Mouse (Mus musculus) ovary, adult 18-20 months (tissue): Measurements from ENCODE around the gene Cnpy2.
A peak's percentile ranks its signal among the peaks of the same experiment; 100 is the strongest.
"Not testable (repeated sequence)": the region's sequence is repeated elsewhere in the genome, so short reads cannot be mapped to it uniquely, and the experiment has no call there.

Experiments used
- DNase-seq: peaks from one replicate; pipeline ENCODE4 v3.0.0; 2022; ENCODE audit warnings: low spot score, mixed read lengths

The Cnpy2 gene

DNA sequence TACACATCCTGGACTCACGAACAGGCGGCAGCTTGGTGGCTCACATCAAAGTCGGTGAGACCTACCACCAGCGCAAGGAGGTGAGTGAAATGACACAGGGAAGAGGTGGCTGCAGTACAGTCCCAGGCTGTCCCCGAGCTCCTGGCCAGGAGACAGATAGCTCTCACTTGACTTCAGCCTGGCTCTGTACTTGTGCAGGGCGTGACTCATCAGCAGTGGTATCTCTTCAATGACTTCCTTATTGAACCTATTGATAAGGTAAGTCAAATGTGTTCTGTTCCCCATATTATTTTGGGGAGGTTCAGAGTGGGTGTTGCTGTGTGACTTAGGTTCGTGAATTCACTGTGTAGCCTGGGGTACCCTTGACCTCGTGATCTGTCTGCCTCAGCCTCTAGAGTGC lies 6.7 kb upstream of the Cnpy2 start:
- DNase-seq = no peak

DNA sequence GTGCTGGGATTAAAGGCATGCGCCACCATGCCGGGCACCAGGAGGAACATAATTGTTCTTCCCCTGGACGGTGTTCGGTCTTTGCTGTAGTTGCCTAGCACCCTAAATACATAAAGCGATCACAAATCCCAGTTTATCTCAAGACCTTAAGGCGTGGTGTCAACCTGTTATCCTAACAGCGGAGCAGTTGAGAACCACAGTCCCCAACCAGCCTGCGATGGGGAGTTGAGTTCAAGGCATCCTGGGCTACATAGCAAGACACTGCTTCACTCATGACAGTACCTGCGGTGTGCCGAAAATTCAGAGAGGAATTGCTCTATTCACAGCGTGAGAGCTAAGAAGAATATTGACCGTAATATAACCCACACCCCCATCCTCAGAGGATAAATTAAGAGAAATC lies 618 bp upstream of the Cnpy2 start:
- DNase-seq = no peak

DNA sequence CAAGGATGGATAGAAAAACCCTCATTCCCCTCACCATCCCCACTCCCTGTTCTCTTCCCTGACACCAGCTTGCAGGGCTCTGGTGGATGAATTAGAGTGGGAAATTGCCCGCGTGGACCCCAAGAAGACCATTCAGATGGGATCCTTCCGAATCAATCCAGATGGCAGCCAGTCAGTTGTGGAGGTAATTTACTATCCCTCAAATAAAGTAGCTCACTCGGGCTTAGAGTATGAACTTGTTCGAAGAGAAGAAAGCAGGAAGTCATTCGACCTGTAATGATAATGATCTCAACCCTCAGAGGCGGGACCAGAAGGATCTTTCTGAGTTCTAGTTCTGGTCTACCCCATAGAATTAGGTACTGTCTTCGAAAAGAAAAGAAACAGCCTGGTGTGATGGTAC lies 1.3 kb downstream of the Cnpy2 start:
- DNase-seq = no peak

DNA sequence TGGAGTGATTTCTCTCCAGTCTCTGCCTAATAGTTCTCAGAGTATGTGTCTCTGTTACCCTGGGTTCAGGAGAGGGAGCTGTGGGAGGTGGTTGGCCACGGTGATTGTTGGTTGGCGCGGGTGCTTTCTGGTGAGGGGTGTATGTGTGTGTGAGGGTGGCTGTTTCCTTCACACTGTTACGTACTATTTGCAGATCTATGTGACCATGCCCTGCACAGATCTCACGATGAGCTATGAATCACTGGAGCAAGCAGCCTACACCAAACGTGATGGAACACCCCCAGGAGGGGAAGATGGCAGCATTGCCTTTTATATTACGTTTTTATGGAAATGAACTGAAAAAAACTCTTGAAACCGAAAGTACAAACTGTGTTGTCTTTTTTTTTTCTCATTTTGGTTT lies 4.6 kb downstream of the Cnpy2 start:
- no peak for DNase-seq

DNA sequence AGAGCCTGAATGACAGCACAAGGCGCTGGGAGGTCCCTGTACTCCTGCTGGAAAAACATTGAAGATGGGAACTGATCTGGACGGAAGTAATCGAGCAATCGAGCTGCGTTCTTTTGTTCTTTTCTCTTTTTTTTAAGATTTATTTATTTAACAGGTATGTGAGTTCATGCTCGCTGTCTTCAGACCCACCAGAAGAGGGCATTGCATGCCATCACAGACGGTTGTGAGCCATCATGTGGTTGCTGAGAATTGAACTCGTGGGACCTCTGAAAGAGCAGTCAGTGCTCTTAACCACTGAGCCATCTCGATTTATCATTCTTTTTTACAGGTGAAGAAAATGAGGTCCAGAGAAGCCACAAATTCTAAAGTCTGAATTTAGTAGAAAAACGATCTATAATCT lies 5.4 kb downstream of the Cnpy2 start:
- no peak for DNase-seq

DNA sequence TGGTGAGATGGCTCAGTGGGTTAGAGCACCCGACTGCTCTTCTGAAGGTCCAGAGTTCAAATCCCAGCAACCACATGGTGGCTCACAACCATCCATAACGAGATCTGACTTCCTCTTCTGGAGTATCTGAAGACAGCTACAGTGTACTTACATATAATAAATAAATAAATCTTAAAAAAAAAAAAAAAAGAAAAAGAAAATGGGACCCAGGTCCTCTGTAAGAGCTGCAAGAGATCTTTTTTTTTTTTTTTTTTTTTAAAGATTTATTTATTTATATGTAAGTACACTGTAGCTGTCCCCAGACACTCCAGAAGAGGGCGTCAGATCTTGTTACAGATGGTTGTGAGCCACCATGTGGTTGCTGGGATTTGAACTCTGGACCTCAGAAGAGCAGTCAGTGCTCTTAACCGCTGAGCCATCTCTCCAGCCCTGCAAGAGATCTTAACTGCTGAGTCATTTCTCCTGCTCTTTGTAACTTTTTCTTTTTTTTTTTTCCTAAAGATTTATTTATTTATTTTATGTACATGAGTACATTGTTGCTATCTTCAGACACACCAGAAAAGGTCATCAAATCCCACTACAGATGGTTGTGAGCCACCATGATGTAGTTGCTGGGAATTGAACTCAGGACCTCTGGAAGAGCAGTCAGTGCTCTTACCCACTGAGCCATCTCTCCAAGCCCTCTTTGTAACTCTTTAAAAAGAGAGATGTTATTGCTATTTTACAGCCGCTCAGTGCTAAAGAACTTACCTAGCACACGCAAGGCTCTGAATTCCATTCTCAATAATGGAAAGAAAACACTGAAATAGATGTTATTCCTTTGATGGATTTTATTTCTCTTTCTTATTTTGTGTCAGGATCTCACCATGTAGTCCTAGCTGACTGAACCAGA lies 10.3 kb downstream of the Cnpy2 start:
- not testable (repeated sequence) for DNase-seq

DNA sequence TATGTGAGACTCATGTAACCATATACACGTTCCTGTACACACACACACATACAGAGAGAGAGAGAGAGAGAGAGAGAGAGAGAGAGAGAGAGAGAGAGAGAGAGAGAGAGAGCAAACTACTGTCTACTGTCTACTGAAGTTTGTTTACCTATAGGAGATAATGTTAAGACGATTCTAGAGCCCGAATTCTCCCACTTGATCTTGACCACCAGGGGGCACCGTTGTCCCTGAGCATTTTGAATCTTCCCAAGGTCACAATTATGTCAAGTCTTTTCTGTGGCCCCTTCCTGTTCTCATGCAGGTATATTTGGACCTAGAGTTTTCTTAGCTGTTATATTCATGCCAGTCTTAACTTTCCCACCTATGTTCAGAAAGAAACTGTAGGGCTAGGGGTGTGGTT lies 13.3 kb downstream of the Cnpy2 start:
- no peak for DNase-seq

DNA sequence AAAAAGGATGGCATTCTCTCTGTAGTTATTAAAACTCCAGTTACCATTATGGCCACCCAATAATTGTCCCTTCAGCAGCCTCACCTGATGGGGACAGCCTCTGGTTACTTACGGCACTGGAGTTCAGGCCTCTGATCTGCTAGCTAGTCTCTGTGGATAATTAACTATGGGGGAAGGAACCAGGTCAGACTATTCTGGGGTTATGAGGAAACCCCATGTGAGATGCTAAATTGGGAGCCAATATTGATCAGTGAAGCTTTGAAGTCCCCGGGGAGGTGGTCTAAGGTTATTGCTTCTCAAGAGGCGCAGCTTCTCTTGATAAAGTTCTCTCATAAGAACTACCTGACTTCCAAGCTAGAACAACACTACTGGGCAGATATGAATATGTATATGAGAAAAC lies 13.9 kb downstream of the Cnpy2 start:
- DNase-seq = no peak

DNA sequence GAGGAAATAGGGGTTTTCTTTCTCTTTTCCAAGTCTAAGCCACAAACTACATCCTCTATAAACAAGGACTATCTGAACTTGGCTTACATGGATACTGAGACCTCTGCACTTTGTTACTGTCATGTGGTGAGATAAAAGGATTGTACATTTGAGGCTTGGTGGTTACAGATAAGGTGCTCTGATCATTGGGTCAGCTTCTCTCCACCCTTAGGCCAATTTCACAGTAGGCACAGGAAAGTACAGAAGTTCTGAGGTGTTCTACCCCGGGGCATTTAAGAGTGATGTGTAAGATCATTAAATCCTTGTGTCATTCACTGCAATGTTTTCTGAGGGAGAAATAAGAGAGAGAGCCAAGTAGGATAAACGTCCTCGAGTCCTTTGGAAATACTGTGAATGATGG lies 14.3 kb downstream of the Cnpy2 start:
- no peak for DNase-seq

DNA sequence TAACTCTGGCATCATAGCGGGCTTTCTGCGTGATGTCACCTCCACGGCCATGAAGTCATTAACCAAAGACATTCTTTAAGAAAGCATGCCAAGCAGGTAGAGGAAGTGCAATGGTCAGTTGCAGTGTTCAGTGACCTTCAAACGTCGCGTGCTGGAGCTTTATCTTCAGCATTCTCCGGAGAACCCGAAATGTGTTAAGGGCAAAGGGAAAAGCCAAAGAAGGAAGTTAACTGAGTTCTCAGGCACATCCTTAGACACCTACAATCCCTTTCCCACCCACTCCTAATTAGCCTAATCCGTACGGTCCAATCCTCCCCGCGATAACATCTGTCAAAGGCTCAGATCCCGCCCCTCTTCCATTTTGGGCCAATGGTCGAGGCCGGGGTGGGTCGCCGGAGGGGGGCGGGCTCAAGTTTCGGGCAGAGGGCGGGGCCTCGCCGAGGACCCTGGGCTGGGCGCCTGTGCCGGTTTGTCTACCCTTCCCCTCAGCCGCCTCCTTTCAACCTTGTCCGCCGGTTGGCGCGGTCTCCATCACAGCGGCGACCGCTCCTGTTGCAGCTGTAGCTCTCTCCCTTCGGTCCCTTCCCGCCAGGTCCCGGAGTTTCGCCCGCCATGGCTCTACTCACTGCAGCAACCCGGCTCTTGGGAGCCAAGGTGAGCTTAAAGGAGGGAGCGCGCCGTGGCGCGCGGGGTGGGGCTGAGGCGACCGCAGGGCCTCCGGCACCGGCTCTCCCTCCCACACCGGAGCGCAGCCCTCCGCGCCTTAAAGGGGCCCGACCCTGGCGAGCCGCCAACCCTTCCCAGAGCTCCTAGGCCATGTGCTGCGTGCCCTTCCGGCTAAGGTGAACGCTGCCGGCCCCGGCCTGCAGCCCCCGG lies 15.3 kb downstream of the Cnpy2 start, which contains the start of gene Cs:
TSS of gene Cs (plus strand) at position 429 of the 876 bp plus-strand sequence.
- DNase-seq = peak; percentile 93

DNA sequence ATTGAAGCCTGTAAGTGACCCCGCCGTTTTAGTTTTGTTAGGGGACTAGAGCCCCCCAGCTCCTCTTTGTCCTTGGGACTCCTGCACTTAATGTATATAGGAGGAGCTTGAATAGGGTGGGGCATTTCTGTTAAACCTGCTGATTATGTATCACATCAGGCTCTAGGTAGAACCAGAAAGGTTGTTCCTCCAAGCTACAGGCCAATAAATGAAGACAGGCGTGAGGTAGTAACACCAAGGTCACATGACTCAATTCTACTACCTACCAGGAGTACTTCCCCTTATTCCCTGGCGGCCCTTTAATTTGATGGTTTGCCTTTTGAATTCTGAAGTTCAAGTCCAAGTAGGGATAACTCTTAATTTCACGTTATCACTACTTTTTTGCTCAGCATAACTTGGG lies 16.2 kb downstream of the Cnpy2 start:
- DNase-seq = no peak

DNA sequence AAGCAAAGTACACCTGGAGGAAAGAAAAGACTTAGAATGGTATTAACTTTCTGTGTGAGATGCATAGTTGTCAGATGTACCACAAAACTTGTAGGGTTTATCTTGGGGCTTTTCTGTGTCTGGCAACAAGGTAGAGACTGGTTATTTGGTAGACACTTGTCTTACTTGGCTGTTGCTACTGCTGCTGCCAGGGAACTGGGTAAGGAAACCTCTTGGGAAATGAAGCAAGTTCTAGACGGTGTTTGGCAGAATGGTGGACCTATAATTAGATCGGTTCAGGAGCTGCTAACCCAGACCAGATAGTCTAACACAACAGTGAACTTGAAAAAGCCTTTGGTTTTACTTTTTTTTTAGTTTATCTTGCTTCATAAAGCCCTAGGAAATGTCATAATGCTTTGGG lies 16.7 kb downstream of the Cnpy2 start:
- DNase-seq = no peak

DNA sequence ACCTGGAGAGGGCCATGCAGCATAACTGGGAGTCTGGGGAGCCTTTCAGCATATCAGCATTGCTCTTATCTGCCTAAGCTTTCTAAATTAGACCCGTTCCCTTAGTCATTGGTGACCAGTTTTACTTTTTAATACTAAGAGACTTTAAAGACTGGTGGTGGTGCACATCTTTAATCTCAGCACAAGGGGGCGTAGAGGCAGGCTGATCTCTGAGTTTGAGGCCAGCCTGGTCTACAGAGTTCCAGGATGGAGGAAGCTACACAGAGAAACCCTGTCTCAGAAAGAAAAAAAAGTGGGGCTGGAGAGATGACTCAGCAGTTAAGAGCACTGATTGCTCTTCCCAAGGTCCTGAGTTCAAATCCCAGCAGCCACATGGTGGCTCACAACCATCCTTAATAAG lies 18.0 kb downstream of the Cnpy2 start:
- DNase-seq = no peak

DNA sequence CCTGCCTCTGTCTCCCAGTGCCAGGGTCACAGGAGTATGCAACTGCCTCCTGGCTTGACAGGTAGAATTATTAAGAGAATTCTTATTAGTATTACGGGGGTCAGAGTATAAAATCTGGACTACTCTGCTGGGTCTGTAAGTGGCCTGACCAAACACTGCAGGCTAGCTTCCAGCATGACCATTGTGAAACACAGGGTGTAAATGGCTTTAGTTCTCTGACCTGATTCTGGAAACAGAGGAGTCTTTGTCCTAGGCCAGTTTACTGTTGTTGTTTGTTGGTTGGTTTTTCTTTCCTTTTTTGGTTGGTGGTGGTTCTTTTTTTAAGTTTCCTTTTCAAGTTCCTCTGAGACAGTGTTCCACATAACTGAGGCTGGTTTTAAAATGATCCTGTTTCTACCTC lies 21.2 kb downstream of the Cnpy2 start:
- DNase-seq = no peak

DNA sequence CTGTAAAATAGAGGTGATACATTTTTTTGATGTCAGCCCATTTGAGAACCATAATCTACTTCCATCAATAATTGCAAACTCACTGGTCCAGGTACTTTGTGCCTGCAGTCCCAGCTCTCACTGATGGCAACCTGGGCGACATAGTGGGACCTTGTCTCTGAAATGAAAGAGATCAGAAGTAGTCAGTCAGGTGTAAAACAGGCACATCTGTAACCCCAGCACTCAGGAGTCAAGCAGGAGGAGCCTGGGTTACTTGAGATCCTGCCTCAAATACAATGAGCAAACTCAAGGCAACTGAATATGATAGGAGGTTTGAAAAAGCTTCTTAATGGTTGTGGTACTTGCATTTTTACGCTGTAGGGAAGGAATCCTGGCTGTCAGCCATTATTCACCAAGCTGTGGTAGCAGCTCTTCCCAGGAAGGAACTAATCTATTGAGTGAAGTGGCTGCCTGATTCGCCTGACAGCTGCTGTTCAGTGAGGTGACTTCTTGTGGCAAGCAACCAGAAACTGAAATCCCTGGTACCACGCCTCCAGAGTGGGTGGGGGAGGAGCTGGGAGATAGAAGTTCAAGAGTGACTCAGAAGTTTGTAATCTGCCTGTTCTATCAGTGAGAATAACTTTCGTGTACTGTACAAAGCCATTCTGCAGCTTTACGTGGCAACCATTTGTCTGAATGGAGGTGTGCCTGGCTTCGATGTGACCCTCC lies 22.5 kb downstream of the Cnpy2 start:
- peak; percentile 64 for DNase-seq

DNA sequence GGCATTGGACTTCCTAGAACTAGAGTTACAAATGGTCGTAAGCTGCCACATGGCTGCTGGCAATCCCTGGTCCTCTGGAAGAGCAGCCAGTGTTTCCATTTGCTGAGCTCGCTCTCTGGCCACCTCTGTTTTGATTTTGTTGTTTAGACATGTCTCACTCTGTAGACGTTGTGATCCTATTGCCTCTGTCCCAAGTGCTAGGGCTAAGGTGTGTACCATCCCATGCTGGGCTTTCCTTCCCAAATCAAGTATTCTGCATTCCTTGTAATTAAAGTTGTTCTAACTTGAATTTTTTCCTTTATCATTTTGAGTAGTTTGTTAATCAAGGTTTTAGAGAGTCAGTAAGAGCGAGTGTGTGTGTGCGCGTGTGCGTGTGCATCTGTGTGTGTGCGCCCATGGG lies 25.3 kb downstream of the Cnpy2 start:
- DNase-seq = no peak

DNA sequence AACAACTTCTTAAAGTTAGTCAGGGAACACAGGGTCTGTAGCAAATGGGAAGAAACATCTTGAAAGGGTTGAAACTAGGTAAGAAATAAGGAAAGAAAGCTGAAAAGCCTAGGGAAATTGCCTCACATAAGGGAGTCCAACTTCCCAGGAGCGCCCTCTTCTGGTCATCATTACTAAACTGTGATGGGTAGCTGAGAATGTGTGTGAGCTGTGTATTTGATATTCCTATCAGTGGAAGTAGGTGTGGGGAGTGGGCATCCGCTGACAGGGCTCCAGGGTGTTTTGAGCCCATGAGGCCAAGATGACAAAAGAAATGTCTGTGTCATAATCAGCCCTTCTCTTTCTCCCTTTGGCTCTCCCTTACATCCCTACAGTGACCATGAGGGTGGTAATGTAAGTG lies 36.5 kb downstream of the Cnpy2 start:
- DNase-seq = no peak

DNA sequence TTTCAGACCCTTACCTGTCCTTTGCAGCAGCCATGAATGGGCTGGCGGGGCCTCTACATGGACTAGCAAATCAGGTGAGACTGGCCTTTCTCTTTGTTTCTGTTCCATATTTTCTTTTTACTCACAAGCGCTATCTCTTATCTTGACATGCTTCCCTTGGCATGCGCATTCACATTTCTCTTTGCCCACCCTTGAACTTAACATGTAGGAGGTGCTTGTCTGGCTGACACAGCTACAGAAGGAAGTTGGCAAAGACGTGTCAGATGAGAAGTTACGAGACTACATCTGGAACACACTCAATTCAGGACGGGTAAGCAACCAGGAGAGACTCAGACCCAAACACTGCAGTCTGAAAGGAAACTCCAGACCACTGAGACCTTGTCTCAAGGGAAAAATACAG lies 37.0 kb downstream of the Cnpy2 start:
- no peak for DNase-seq

DNA sequence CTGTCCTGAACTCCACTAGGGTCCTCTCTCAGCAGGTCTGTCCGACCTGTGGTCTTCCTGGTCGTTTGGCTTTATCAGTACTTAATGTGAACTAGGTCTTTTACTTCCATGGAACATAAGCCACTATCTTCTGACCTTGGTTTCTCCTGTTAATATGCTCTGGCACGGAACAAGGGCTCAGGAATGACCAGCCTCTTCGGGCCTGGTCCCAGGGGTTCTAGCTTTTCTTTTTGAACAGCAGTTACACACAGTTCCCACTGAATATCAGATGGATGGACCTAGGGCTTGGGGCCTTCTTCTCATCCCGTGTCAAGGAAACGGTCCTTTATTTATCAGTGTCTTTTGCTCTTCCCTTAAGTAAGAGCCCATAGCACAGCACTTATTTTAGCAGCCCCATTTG lies 39.6 kb downstream of the Cnpy2 start:
- no peak for DNase-seq

DNA sequence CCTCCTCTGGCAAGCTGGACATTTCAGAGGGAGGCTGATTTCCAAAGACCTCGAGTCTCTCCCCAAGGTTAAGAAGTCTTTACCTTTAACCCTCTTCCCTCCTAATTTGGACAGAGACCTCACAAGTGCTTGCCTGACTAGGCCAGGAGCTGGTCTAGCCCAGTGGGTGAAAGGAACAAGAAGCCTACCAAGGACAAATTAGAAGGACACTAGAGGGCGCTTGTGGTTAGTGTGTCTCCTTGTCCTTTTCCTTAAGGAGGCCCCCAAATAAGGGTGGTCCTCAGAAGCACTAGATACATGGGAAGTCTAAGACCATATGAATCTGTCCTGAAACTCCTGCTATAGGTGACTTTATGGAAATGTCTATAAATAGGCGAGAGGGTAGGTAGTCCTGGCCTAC lies 40.3 kb downstream of the Cnpy2 start:
- DNase-seq = no peak

DNA sequence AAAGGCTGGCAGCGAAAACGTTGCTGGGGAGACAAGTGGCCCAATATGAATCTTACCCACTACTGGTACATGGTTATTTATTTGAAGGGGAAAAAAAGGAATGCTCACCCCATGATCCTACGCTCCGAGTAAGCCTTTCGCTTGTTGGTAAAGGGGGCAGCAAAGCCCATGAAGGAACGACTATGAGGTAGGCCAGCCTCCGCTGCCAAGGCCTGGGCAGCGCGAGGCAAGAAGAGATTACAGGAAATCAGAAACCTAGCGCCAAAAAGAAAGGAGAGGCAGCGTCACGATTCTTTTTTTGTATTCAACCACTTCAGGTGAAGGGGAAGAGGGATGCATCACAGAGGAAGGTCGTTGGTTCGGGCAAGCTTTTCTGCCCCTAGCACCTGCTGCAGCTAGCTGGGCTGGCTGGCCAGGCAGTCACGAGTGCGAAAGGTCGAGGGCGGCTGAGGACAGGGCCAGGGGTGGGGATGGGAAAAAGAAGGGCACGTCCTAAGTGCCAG lies 45.7 kb downstream of the Cnpy2 start:
- DNase-seq = no peak
